Mouse (Mus musculus) layer of hippocampus, adult 9-11 months (tissue): Measurements from ENCODE around the gene Tbx1.

Experiments used
- DNase-seq: peaks from one replicate; pipeline ENCODE4 v3.0.0; 2022

The Tbx1 gene

GRCm38 (mm10) chr16:18622019-18622418 is 31.5 kb upstream of the Tbx1 start, which contains the start of gene Gp1bb:
Gp1bb (minus strand) TSS chr16:18622403.
- no peak for DNase-seq

- DNase-seq, result peak; percentile 22
Measured at GRCm38 (mm10) chr16:18621362-18622001, 31.0 kb upstream of the Tbx1 start.

GRCm38 (mm10) chr16:18620601-18621361 is 30.3 kb upstream of the Tbx1 start:
- peak; percentile 59 for DNase-seq

- DNase-seq, result no peak
Measured at GRCm38 (mm10) chr16:18620201-18620600, 29.7 kb upstream of the Tbx1 start.

- no peak for DNase-seq
Measured at GRCm38 (mm10) chr16:18619110-18619509, 28.6 kb upstream of the Tbx1 start.

GRCm38 (mm10) chr16:18618297-18618696 is 27.8 kb upstream of the Tbx1 start:
- no peak for DNase-seq

GRCm38 (mm10) chr16:18617370-18618065 is 27.0 kb upstream of the Tbx1 start:
- peak; percentile 81 for DNase-seq

GRCm38 (mm10) chr16:18613301-18613700 is 22.8 kb upstream of the Tbx1 start:
- no peak for DNase-seq

GRCm38 (mm10) chr16:18611752-18612151 is 21.3 kb upstream of the Tbx1 start:
- DNase-seq, result no peak

- DNase-seq, result no peak
Measured at GRCm38 (mm10) chr16:18609099-18609498, 18.6 kb upstream of the Tbx1 start.

GRCm38 (mm10) chr16:18608226-18608625 is 17.8 kb upstream of the Tbx1 start:
- no peak for DNase-seq

GRCm38 (mm10) chr16:18605705-18606104 is 15.2 kb upstream of the Tbx1 start:
- no peak for DNase-seq

GRCm38 (mm10) chr16:18604267-18604701 is 13.8 kb upstream of the Tbx1 start:
- no peak for DNase-seq

GRCm38 (mm10) chr16:18601447-18601846 is 11.0 kb upstream of the Tbx1 start:
- DNase-seq, result no peak

GRCm38 (mm10) chr16:18598006-18598405 is 7.5 kb upstream of the Tbx1 start:
- DNase-seq, result no peak

GRCm38 (mm10) chr16:18596255-18596654 is 5.8 kb upstream of the Tbx1 start:
- DNase-seq, result no peak

- DNase-seq, result no peak
Measured at GRCm38 (mm10) chr16:18593930-18594329, 3.5 kb upstream of the Tbx1 start.

- no peak for DNase-seq
Measured at GRCm38 (mm10) chr16:18591047-18592018, 862 bp upstream of the Tbx1 start.

- no peak for DNase-seq
Measured at GRCm38 (mm10) chr16:18589080-18589621, 1.3 kb downstream of the Tbx1 start.

GRCm38 (mm10) chr16:18588738-18589055 is 1.8 kb downstream of the Tbx1 start:
- no peak for DNase-seq

- DNase-seq, result no peak
Measured at GRCm38 (mm10) chr16:18587847-18588737, 2.4 kb downstream of the Tbx1 start.
